Mouse (Mus musculus): ENCODE data around the gene Ube2n. TPM values are rescaled to one million over a fixed set of nuclear protein-coding genes. Genes with fewer than 3 reads are reported as not detected.

The Ube2n gene
- polyA plus RNA-seq, 1 experiment: 63.4 TPM

- DNase-seq (ENCODE audit: low read depth, low spot score): no peak
These were observed 36.8 kb downstream of the Ube2n start for GRCm38 (mm10) chr10:95551752-95552151.

- WGBS: 77% methylated on average over 3 of the region's 3 CpGs
- no peak for DNase-seq (ENCODE audit: low read depth, low spot score)
These were observed 37.4 kb downstream of the Ube2n start for GRCm38 (mm10) chr10:95552326-95552725.

- no peak for DNase-seq (ENCODE audit: low read depth, low spot score)
- 75% methylated on average over 11 of the region's 11 CpGs for WGBS
These were observed 40.9 kb downstream of the Ube2n start for GRCm38 (mm10) chr10:95555866-95556265.

- 56% methylated on average over 5 of the region's 5 CpGs for WGBS
- DNase-seq (ENCODE audit: low read depth, low spot score): no peak
These were observed 42.4 kb downstream of the Ube2n start for GRCm38 (mm10) chr10:95557337-95557828.

- 44% methylated on average over 7 of the region's 7 CpGs for WGBS
- DNase-seq (ENCODE audit: low read depth, low spot score): no peak
These were observed 44.5 kb downstream of the Ube2n start for GRCm38 (mm10) chr10:95559426-95559825.

GRCm38 (mm10) chr10:95560394-95560983, 45.5 kb downstream of the Ube2n start:
- DNase-seq (ENCODE audit: low read depth, low spot score): no peak
- 69% methylated on average over 9 of the region's 9 CpGs for WGBS

GRCm38 (mm10) chr10:95561616-95562015, 46.7 kb downstream of the Ube2n start:
- no peak for DNase-seq (ENCODE audit: low read depth, low spot score)
- WGBS: 36% methylated on average over 7 of the region's 7 CpGs

GRCm38 (mm10) chr10:95562395-95562794, 47.5 kb downstream of the Ube2n start:
- DNase-seq (ENCODE audit: low read depth, low spot score): no peak
- 2% methylated on average over 8 of the region's 8 CpGs for WGBS

GRCm38 (mm10) chr10:95562859-95563841, 48.2 kb downstream of the Ube2n start:
- under 1% methylated on average over 65 of the region's 65 CpGs for WGBS
- DNase-seq (ENCODE audit: low read depth, low spot score): no peak

GRCm38 (mm10) chr10:95563851-95564845, 49.2 kb downstream of the Ube2n start, which contains the start of gene Nudt4:
TSS of gene Nudt4 (minus strand) at chr10:95564146.
- no peak for DNase-seq (ENCODE audit: low read depth, low spot score)
- 1% methylated on average over 95 of the region's 97 CpGs for WGBS

GRCm38 (mm10) chr10:95565156-95565854, 50.4 kb downstream of the Ube2n start:
- DNase-seq (ENCODE audit: low read depth, low spot score): no peak
- 71% methylated on average over 14 of the region's 14 CpGs for WGBS

- no peak for DNase-seq (ENCODE audit: low read depth, low spot score)
- WGBS: 82% methylated on average over 3 of the region's 3 CpGs
These were observed 51.8 kb downstream of the Ube2n start for GRCm38 (mm10) chr10:95566786-95567185.

- no peak for DNase-seq (ENCODE audit: low read depth, low spot score)
- WGBS: 87% methylated on average over 5 of the region's 5 CpGs
These were observed 52.6 kb downstream of the Ube2n start for GRCm38 (mm10) chr10:95567550-95567949.

- DNase-seq (ENCODE audit: low read depth, low spot score): no peak
- WGBS: 70% methylated on average over 6 of the region's 6 CpGs
These were observed 53.1 kb downstream of the Ube2n start for GRCm38 (mm10) chr10:95568016-95568415.

GRCm38 (mm10) chr10:95569441-95569840, 54.5 kb downstream of the Ube2n start:
- WGBS: 37% methylated on average over 2 of the region's 2 CpGs

GRCm38 (mm10) chr10:95574994-95575393, 60.0 kb downstream of the Ube2n start:
- WGBS: 81% methylated on average over 4 of the region's 4 CpGs
- DNase-seq (ENCODE audit: low read depth, low spot score): no peak

More at GRCm38 (mm10) chr10:95569441-95569840, 54.5 kb downstream of the Ube2n start:
- DNase-seq (ENCODE audit: low read depth, low spot score): no peak

- WGBS: 82% methylated on average over 10 of the region's 10 CpGs
- DNase-seq (ENCODE audit: low read depth, low spot score): no peak
These were observed 61.0 kb downstream of the Ube2n start for GRCm38 (mm10) chr10:95575839-95576380.

- WGBS: 74% methylated on average over 14 of the region's 14 CpGs
- DNase-seq (ENCODE audit: low read depth, low spot score): no peak
These were observed 62.1 kb downstream of the Ube2n start for GRCm38 (mm10) chr10:95576876-95577566.

All from large intestine, adult 2 months (tissue).